Mouse (Mus musculus): ENCODE results near the gene Rufy2. TPM values are rescaled to one million over a fixed set of nuclear protein-coding genes. Genes with fewer than 3 reads are reported as not detected.
A peak's percentile ranks its signal among the peaks of the same experiment; 100 is the strongest.

The Rufy2 gene
- total RNA-seq, 1 experiment: 15.8 TPM

DNA sequence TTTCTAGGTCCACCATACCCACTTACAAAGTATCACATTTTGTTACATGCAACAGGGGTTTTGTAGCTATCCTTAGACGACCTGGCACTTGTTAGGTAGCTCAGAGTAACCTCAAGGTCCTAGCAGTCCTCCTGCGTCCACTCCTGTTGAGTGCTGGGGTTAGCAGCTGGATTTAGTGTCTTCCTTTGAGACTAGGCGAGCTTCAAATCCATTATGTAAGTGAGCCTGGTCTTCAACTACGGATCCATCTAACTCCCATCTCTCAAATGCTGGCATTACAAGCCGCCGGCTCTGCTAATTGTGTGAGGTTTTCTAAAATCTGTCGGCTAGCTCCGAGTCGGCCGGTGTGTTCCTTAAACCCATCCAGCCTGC is 370 bp upstream of the Rufy2 start:
- H3K4me1 ChIP-seq (ENCODE audit: control insufficient read depth in 2 of 2, insufficient read depth in 2 of 2, low read length in 2 of 2, poor library complexity in 1 of 2): peaks cover 0 to 3% of the 10 kb centered on the region in 2 experiments; a peak in 1 of 4 replicates
- in situ Hi-C loops (cut with MboI; ENCODE audit: low sequenced_read_pairs in 2 of 2, unreplicated experiment in 2 of 2): no loop called here
- no peak for DNase-seq (ENCODE audit: low read depth, low spot score)
- no peaks in the 10 kb centered on the region for H3K9me3 ChIP-seq (ENCODE audit: control insufficient read depth, insufficient read depth, low read depth, low read length)
- no peak overlapping the region for H3K9ac ChIP-seq (ENCODE audit: insufficient read depth, low read depth, low read length, poor library complexity, severe bottlenecking)
- TF ChIP-seq CHD2 (IDR thresholded peaks at IDR 0.05; ENCODE audit: low read depth, low read length) (no peak), HCFC1 (IDR thresholded peaks at IDR 0.05; ENCODE audit: borderline replicate concordance, insufficient read depth, low read length) (no peak), MAFK (IDR thresholded peaks at IDR 0.05; ENCODE audit: insufficient read depth, low read depth, low read length) (no peak), ZC3H11A (IDR thresholded peaks at IDR 0.05; ENCODE audit: borderline replicate concordance, low read depth, low read length) (no peak), ZNF384 (IDR thresholded peaks at IDR 0.05; ENCODE audit: low read depth, low read length) (no peak)
- peak overlapping the region in 1 of 2 experiments; percentile 58; a peak in 3 of 4 replicates for H3K4me3 ChIP-seq (ENCODE audit: insufficient read depth in 1 of 2, low read depth in 1 of 2, low read length in 2 of 2, poor library complexity in 1 of 2, severe bottlenecking in 1 of 2)
- H3K27ac ChIP-seq (ENCODE audit: insufficient read depth, low read depth, low read length, poor library complexity, severe bottlenecking): no peak overlapping the region
- H3K36me3 ChIP-seq (ENCODE audit: control insufficient read depth, insufficient read depth, low read length, poor library complexity, severe bottlenecking): peaks cover 5% of the 10 kb centered on the region; the same call in 1 of the 2 replicates

DNA sequence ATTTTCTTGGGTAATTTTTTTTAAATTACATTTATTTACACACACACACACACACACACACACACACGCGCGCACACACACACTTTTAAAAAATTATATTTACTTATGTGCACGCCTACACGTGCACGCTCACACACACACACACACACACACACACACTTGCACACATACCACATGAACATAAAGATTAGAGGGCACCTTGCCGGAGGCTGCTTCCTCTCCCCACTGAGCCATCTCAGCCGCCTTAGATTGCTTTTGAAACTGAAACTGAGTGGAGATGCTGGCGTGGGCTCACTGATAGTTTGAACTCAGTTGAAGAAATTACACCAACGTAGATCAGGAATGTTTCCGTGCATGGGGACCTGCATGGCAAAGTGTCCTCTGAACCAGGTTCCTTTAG is 4.0 kb downstream of the Rufy2 start:
- no peak overlapping the region for H3K27ac ChIP-seq (ENCODE audit: insufficient read depth, low read depth, low read length, poor library complexity, severe bottlenecking)
- peaks cover 6% of the 10 kb centered on the region; the same call in 1 of the 2 replicates for H3K36me3 ChIP-seq (ENCODE audit: control insufficient read depth, insufficient read depth, low read length, poor library complexity, severe bottlenecking)
- no peak overlapping the region for H3K9ac ChIP-seq (ENCODE audit: insufficient read depth, low read depth, low read length, poor library complexity, severe bottlenecking)
- TF ChIP-seq MAFK (IDR thresholded peaks at IDR 0.05; ENCODE audit: insufficient read depth, low read depth, low read length): no peak
- no peak for TF ChIP-seq ZC3H11A (IDR thresholded peaks at IDR 0.05; ENCODE audit: borderline replicate concordance, low read depth, low read length)
- TF ChIP-seq ZNF384 (IDR thresholded peaks at IDR 0.05; ENCODE audit: low read depth, low read length): no peak
- no peak for TF ChIP-seq HCFC1 (IDR thresholded peaks at IDR 0.05; ENCODE audit: borderline replicate concordance, insufficient read depth, low read length)
- TF ChIP-seq CHD2 (IDR thresholded peaks at IDR 0.05; ENCODE audit: low read depth, low read length): no peak
- in situ Hi-C loops (cut with MboI; ENCODE audit: low sequenced_read_pairs in 2 of 2, unreplicated experiment in 2 of 2): no loop called here
- no peaks in the 10 kb centered on the region for H3K9me3 ChIP-seq (ENCODE audit: control insufficient read depth, insufficient read depth, low read depth, low read length)
- no peak overlapping the region for H3K4me3 ChIP-seq (ENCODE audit: insufficient read depth in 1 of 2, low read depth in 1 of 2, low read length in 2 of 2, poor library complexity in 1 of 2, severe bottlenecking in 1 of 2)
- peaks cover 0 to 3% of the 10 kb centered on the region in 2 experiments; a peak in 1 of 4 replicates for H3K4me1 ChIP-seq (ENCODE audit: control insufficient read depth in 2 of 2, insufficient read depth in 2 of 2, low read length in 2 of 2, poor library complexity in 1 of 2)
- no peak for DNase-seq (ENCODE audit: low read depth, low spot score)

DNA sequence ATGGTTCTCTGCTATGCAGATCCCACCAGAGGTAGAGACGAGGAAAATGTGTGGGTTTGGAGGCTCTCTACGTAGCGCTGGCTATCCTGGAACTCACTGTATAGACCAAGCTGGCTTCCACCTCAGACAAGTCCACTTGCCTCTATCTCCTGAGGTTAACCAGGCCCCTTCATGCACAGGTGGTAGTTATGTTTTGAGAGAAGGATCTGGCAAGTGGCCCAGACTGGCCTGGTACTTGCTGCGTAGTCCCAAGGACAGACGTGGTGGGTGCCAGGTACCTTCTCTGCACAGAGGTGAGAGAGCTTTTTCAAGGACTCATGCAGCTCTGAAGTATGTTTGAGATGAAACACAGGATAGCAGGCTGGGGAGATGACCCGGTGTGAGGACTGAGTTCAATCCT is 4.5 kb downstream of the Rufy2 start:
- H3K4me1 ChIP-seq (ENCODE audit: control insufficient read depth in 2 of 2, insufficient read depth in 2 of 2, low read length in 2 of 2, poor library complexity in 1 of 2): peaks cover 0 to 2% of the 10 kb centered on the region in 2 experiments; a peak in 1 of 4 replicates
- H3K36me3 ChIP-seq (ENCODE audit: control insufficient read depth, insufficient read depth, low read length, poor library complexity, severe bottlenecking): peaks cover 7% of the 10 kb centered on the region; the same call in 1 of the 2 replicates

DNA sequence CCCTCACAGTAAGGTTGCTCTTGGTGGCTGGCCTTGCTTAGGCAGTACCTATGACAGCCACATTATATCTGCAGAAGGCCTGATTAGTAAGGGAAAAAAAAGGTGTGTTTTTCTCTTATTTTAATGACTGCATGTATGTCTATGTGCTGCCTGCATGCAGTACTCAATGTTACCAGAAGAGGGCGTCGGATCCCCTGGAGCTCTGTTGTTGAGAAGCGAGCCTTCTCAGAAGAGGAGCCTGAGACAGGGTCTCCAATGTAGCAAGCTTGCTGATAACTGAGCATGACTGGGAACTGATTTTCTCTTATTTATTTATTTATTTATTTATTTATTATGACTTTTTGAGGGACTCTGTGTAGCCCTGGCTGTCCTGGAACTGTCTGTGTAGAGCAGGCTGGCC is 7.3 kb downstream of the Rufy2 start:
- in situ Hi-C loops (cut with MboI; ENCODE audit: low sequenced_read_pairs in 2 of 2, unreplicated experiment in 2 of 2): no loop called here
- no peaks in the 10 kb centered on the region for H3K4me1 ChIP-seq (ENCODE audit: control insufficient read depth in 2 of 2, insufficient read depth in 2 of 2, low read length in 2 of 2, poor library complexity in 1 of 2)
- H3K27ac ChIP-seq (ENCODE audit: insufficient read depth, low read depth, low read length, poor library complexity, severe bottlenecking): no peak overlapping the region
- H3K36me3 ChIP-seq (ENCODE audit: control insufficient read depth, insufficient read depth, low read length, poor library complexity, severe bottlenecking): peaks cover 24% of the 10 kb centered on the region; the same call in 1 of the 2 replicates
- no peaks in the 10 kb centered on the region for H3K9me3 ChIP-seq (ENCODE audit: control insufficient read depth, insufficient read depth, low read depth, low read length)
- no peak overlapping the region for H3K9ac ChIP-seq (ENCODE audit: insufficient read depth, low read depth, low read length, poor library complexity, severe bottlenecking)
- DNase-seq (ENCODE audit: low read depth, low spot score): peak; percentile 73
- no peak overlapping the region for H3K4me3 ChIP-seq (ENCODE audit: insufficient read depth in 1 of 2, low read depth in 1 of 2, low read length in 2 of 2, poor library complexity in 1 of 2, severe bottlenecking in 1 of 2)
- TF ChIP-seq ZC3H11A (IDR thresholded peaks at IDR 0.05; ENCODE audit: borderline replicate concordance, low read depth, low read length): peak; percentile 45; the same call in 1 of the 2 replicates
- no peak for TF ChIP-seq ZNF384 (IDR thresholded peaks at IDR 0.05; ENCODE audit: low read depth, low read length)
- no peak for TF ChIP-seq MAFK (IDR thresholded peaks at IDR 0.05; ENCODE audit: insufficient read depth, low read depth, low read length)

More for the DNA sequence above, 4.5 kb downstream of the Rufy2 start:
- Histone ChIP-seq H3K4me3 (ENCODE audit: insufficient read depth in 1 of 2, low read depth in 1 of 2, low read length in 2 of 2, poor library complexity in 1 of 2, severe bottlenecking in 1 of 2) (no peak overlapping the region), H3K9ac (ENCODE audit: insufficient read depth, low read depth, low read length, poor library complexity, severe bottlenecking) (no peak overlapping the region), H3K9me3 (ENCODE audit: control insufficient read depth, insufficient read depth, low read depth, low read length) (no peaks in the 10 kb centered on the region), H3K27ac (ENCODE audit: insufficient read depth, low read depth, low read length, poor library complexity, severe bottlenecking) (no peak overlapping the region)
- no peak for TF ChIP-seq ZNF384 (IDR thresholded peaks at IDR 0.05; ENCODE audit: low read depth, low read length)
- no peak for TF ChIP-seq MAFK (IDR thresholded peaks at IDR 0.05; ENCODE audit: insufficient read depth, low read depth, low read length)
- no peak for TF ChIP-seq CHD2 (IDR thresholded peaks at IDR 0.05; ENCODE audit: low read depth, low read length)
- TF ChIP-seq HCFC1 (IDR thresholded peaks at IDR 0.05; ENCODE audit: borderline replicate concordance, insufficient read depth, low read length): no peak
- no peak for TF ChIP-seq ZC3H11A (IDR thresholded peaks at IDR 0.05; ENCODE audit: borderline replicate concordance, low read depth, low read length)
- in situ Hi-C loops (cut with MboI; ENCODE audit: low sequenced_read_pairs in 2 of 2, unreplicated experiment in 2 of 2): no loop called here
- DNase-seq (ENCODE audit: low read depth, low spot score): no peak

All from ES-E14 (cell line).